Mouse (Mus musculus) CH12.LX (cell line): ENCODE measurements around the gene Tlx1. TPM values are rescaled to one million over a fixed set of nuclear protein-coding genes. Genes with fewer than 3 reads are reported as not detected.

Experiments used
- DNase-seq: peaks from one replicate; pipeline ENCODE4 v3.0.0-alpha.2; 2013; ENCODE audit errors: extremely low read depth
- H3K27ac ChIP-seq: 2 replicates; pipeline ENCODE4 v1.5.1; 2012; ENCODE audit warnings: low read depth, mild to moderate bottlenecking, control low read depth, moderate library complexity; ENCODE audit not compliant: insufficient read depth
- H3K27me3 ChIP-seq: replicated peaks from 2 replicates; pipeline ENCODE3; 2012; ENCODE audit warnings: inconsistent platforms
- H3K36me3 ChIP-seq, 2 experiments: replicated peaks in 1 of 2; 2 replicates each; pipeline versions ENCODE3 to v1.6.1; 2012; ENCODE audit warnings: inconsistent platforms in 1 of 2, low read length in 1 of 2, mild to moderate bottlenecking in 1 of 2, mixed read lengths in 1 of 2, moderate library complexity in 1 of 2; ENCODE audit not compliant: control insufficient read depth in 1 of 2, insufficient read depth in 1 of 2
- H3K4me1 ChIP-seq, 2 experiments: 2 replicates each; pipeline ENCODE4 v1.6.1; 2012; ENCODE audit warnings: inconsistent platforms in 1 of 2, moderate library complexity in 1 of 2; ENCODE audit not compliant: insufficient read depth in 2 of 2, control insufficient read depth in 1 of 2
- H3K4me2 ChIP-seq: 2 replicates; pipeline ENCODE4 v1.6.1; 2012; ENCODE audit warnings: low read depth, mild to moderate bottlenecking, control low read depth; ENCODE audit not compliant: poor library complexity, insufficient read depth, severe bottlenecking
- H3K4me3 ChIP-seq, 3 experiments: fragments of 150-350 bp in 1 of 3; sonication (generic) in 1 of 3; replicated peaks in 1 of 3; 2 replicates each; pipeline versions ENCODE3 to v1.5.1; 2011 to 2012; ENCODE audit warnings: low read depth in 2 of 3, low read length in 2 of 3, mild to moderate bottlenecking in 2 of 3, moderate library complexity in 2 of 3, control low read depth in 1 of 3, improper control_type of control experiment in 1 of 3, inconsistent platforms in 1 of 3, mixed read lengths in 1 of 3; ENCODE audit not compliant: poor library complexity in 1 of 3
- H3K79me2 ChIP-seq: replicated peaks from 2 replicates; pipeline ENCODE4 v1.6.1; 2012; ENCODE audit warnings: mild to moderate bottlenecking, moderate library complexity; ENCODE audit not compliant: control insufficient read depth, poor library complexity, insufficient read depth, severe bottlenecking; ENCODE audit errors: extremely low read depth
- H3K9ac ChIP-seq: 2 replicates; pipeline ENCODE4 v1.6.1; 2012; ENCODE audit warnings: low read depth, mild to moderate bottlenecking, control low read depth, moderate library complexity; ENCODE audit not compliant: insufficient read depth
- H3K9me3 ChIP-seq: replicated peaks from 2 replicates; pipeline ENCODE3; 2012; ENCODE audit warnings: low read length, inconsistent platforms, mixed read lengths
- BHLHE40 ChIP-seq: IDR thresholded peaks from 2 replicates; pipeline ENCODE4 v1.6.1; 2011; ENCODE audit warnings: mild to moderate bottlenecking, low read depth, low read length, improper control_type of control experiment
- CHD1 ChIP-seq: IDR thresholded peaks from 2 replicates; pipeline ENCODE4 v1.6.1; 2012; ENCODE audit warnings: low read depth, low read length, improper control_type of control experiment, inconsistent platforms
- E2F4 ChIP-seq: IDR thresholded peaks from 2 replicates; pipeline ENCODE4 v1.6.1; 2011; ENCODE audit warnings: low read depth, low read length, improper control_type of control experiment; ENCODE audit not compliant: insufficient replicate concordance
- GABPA ChIP-seq: IDR thresholded peaks from 2 replicates; pipeline ENCODE4 v1.6.1; 2012; ENCODE audit warnings: low read depth, low read length, improper control_type of control experiment, inconsistent platforms; ENCODE audit not compliant: insufficient replicate concordance
- HCFC1 ChIP-seq: IDR thresholded peaks from 2 replicates; pipeline ENCODE4 v1.6.1; 2012; ENCODE audit warnings: low read depth, mild to moderate bottlenecking, inconsistent platforms, low read length, improper control_type of control experiment
- JUN ChIP-seq: IDR thresholded peaks from 2 replicates; pipeline ENCODE4 v1.6.1; 2011; ENCODE audit warnings: low read depth, mild to moderate bottlenecking, low read length, improper control_type of control experiment, moderate library complexity; ENCODE audit not compliant: insufficient read depth
- JUND ChIP-seq: conservative IDR thresholded peaks from 2 replicates; pipeline ENCODE4 v1.6.1; 2011; ENCODE audit warnings: low read depth, low read length, improper control_type of control experiment
- MAX ChIP-seq: IDR thresholded peaks from 2 replicates; pipeline ENCODE4 v1.6.1; 2011; ENCODE audit warnings: low read length, improper control_type of control experiment
- MAZ ChIP-seq: IDR thresholded peaks from 2 replicates; pipeline ENCODE4 v1.6.1; 2012; ENCODE audit warnings: low read depth, mild to moderate bottlenecking, inconsistent platforms, low read length, improper control_type of control experiment, moderate library complexity
- MYC ChIP-seq: IDR thresholded peaks from 2 replicates; pipeline ENCODE4 v1.6.1; 2011; ENCODE audit warnings: low read depth, mild to moderate bottlenecking, improper control_type of control experiment, low read length
- NELFE ChIP-seq: IDR thresholded peaks from 2 replicates; pipeline ENCODE4 v1.6.1; 2011; ENCODE audit warnings: low read depth, low read length, improper control_type of control experiment
- NRF1 ChIP-seq: IDR thresholded peaks from 2 replicates; pipeline ENCODE4 v1.6.1; 2014; ENCODE audit warnings: low read depth, mild to moderate bottlenecking, inconsistent platforms, low read length, improper control_type of control experiment, moderate library complexity
- RAD21 ChIP-seq: IDR thresholded peaks from 2 replicates; pipeline ENCODE4 v1.6.1; 2011; ENCODE audit warnings: low read depth, mild to moderate bottlenecking, low read length, improper control_type of control experiment, moderate library complexity
- RCOR1 ChIP-seq: conservative IDR thresholded peaks from 2 replicates; pipeline ENCODE4 v1.6.1; 2012; ENCODE audit warnings: low read depth, mild to moderate bottlenecking, inconsistent platforms, low read length, improper control_type of control experiment
- SMC3 ChIP-seq: IDR thresholded peaks from 2 replicates; pipeline ENCODE4 v1.6.1; 2011; ENCODE audit warnings: low read depth, low read length, improper control_type of control experiment
- TBP ChIP-seq: conservative IDR thresholded peaks from 2 replicates; pipeline ENCODE4 v1.6.1; 2011; ENCODE audit warnings: low read depth, low read length, improper control_type of control experiment
- TCF12 ChIP-seq: IDR thresholded peaks from 2 replicates; pipeline ENCODE4 v1.6.1; 2014; ENCODE audit warnings: low read depth, mild to moderate bottlenecking, inconsistent platforms, low read length, improper control_type of control experiment
- UBTF ChIP-seq: IDR thresholded peaks from 2 replicates; pipeline ENCODE4 v1.6.1; 2012; ENCODE audit warnings: low read depth, mild to moderate bottlenecking, inconsistent platforms, low read length, improper control_type of control experiment, moderate library complexity
- USF1 ChIP-seq: IDR thresholded peaks from 2 replicates; pipeline ENCODE4 v1.6.1; 2014; ENCODE audit warnings: low read depth, mild to moderate bottlenecking, inconsistent platforms, low read length, improper control_type of control experiment
- ZKSCAN1 ChIP-seq: IDR thresholded peaks from 2 replicates; pipeline ENCODE4 v1.6.1; 2012; ENCODE audit warnings: low read depth, inconsistent platforms, low read length, improper control_type of control experiment, borderline replicate concordance
- ZMIZ1 ChIP-seq: IDR thresholded peaks from 2 replicates; pipeline ENCODE4 v1.6.1; 2012; ENCODE audit warnings: low read depth, mild to moderate bottlenecking, inconsistent platforms, low read length, improper control_type of control experiment
- dilution Hi-C: fragments of 300-500 bp; cut with MboI; formaldehyde crosslinking; loops from 2 replicates; pipeline ENCODE4 v1.14.3; 2020; ENCODE audit warnings: low sequenced_read_pairs; ENCODE audit not compliant: extremely low pct_unique_long_range_greater_than_20kb, extremely low pct_ligation_motif_present
- in situ Hi-C: fragments of 300-500 bp; cut with MboI; formaldehyde crosslinking; loops from 3 replicates; pipeline ENCODE4 v1.14.3; 2019; ENCODE audit warnings: low sequenced_read_pairs, low pct_ligation_motif_present, low pct_unique_long_range_greater_than_20kb, mixed read lengths
- polyA plus RNA-seq: library from polyadenylated mRNA; unstranded; fragments of >175 nt; gene quantifications from 2 replicates; pipeline ENCODE4 v1.2.1, GENCODE M21; 2012; ENCODE audit warnings: low read depth; ENCODE audit not compliant: insufficient read length
- total RNA-seq, 2 experiments: library from RNA; depleted of rRNA; stranded (reverse); fragments of 300-350 nt in 1 of 2; fragments of >200 nt in 1 of 2; gene quantifications; 2 replicates each; pipeline ENCODE4 v1.2.3; 2012 to 2014

The Tlx1 gene
- total and polyA plus RNA-seq, 3 experiments, result not detected

DNA sequence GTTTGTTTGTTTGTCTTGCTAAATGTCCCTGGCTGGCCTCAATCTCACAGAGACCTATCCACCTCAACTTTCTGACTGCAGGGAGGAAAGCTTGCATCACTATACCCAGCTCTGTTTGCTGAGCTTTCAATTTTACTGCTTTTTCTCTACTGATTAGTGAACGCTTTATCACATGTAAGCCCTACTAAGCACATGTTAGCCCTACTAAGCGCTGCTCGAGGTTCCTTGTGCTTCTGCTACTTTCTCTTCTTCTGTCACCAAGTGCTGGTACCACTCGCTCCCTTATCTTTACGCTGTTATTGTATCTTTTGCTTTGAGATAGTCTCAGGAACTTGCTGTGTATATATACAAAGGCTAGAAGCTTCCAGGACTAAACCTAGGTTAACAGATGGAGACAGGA lies 30.0 kb downstream of the Tlx1 start:
- Histone ChIP-seq H3K9me3 (peaks cover 2% of the 10 kb centered on the region), H3K27ac (no peak overlapping the region), H3K79me2 (no peaks in the 10 kb centered on the region), H3K4me2 (no peak overlapping the region), H3K9ac (no peak overlapping the region), H3K4me3 (no peak overlapping the region), H3K4me1 (peaks cover 12 to 15% of the 10 kb centered on the region in 2 experiments), H3K27me3 (no peaks in the 10 kb centered on the region), H3K36me3 (no peaks in the 10 kb centered on the region)
- TF ChIP-seq NELFE (no peak), ZKSCAN1 (peak; percentile 90)
- in situ Hi-C loops (no loop called here), dilution Hi-C loops (no loop called here)
- no peak for DNase-seq

DNA sequence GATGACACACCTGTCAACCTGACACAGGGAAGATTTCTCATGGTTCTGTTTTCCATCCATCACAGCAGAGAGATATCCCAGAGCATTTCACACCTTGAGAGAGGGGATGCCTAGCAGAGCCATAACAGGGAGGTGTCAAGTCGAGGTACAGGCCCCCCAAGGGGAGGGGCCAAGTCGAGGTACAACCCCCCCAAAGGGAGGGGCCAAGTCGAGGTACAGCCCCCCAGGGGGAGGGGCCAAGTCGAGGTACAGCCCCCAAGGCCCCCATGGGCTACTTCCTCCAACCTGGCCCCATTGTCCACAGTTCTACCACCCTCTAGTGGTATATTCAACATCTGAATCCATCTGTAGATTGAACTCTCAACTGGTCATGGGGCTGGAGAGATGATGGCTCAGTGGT lies 44.2 kb downstream of the Tlx1 start:
- dilution Hi-C loops, result no loop called here
- peaks cover 20% of the 10 kb centered on the region for H3K9me3 ChIP-seq
- no peak for DNase-seq

DNA sequence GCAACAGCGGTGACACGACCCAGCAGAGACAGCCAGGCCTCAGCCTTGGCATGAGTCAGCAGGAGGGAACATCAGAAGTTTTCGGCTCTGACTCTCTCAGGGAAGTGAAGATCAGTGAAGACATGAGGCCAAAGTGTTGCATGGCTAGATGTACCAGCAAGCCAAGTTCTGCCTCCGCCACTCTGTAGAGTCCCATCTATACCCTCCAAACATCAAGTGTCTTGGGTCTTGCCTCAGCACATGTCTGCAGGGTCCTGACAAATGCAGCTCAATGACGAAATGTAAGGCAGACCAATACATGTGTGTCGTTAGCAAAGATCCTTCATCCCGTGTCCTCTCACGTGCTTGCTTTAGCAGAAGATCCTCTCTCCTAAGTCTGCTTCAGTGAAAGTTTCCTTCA lies 46.5 kb downstream of the Tlx1 start:
- Histone ChIP-seq H3K9ac (no peak overlapping the region), H3K36me3 (no peaks in the 10 kb centered on the region), H3K27me3 (peaks cover 14% of the 10 kb centered on the region), H3K9me3 (peaks cover 19% of the 10 kb centered on the region), H3K4me3 (no peak overlapping the region), H3K4me2 (no peak overlapping the region), H3K27ac (no peak overlapping the region), H3K4me1 (no peaks in the 10 kb centered on the region), H3K79me2 (no peaks in the 10 kb centered on the region)
- dilution Hi-C loops (no loop called here), in situ Hi-C loops (no loop called here)
- DNase-seq, result no peak
- TF ChIP-seq JUN (no peak), TCF12 (no peak), E2F4 (no peak), NELFE (no peak), TBP (no peak), ZMIZ1 (no peak), ZKSCAN1 (no peak), BHLHE40 (no peak), RCOR1 (no peak), NRF1 (no peak), USF1 (no peak), GABPA (no peak), SMC3 (no peak), MYC (no peak), JUND (no peak), CHD1 (no peak), MAZ (no peak), MAX (no peak)

More for the DNA sequence above, 44.2 kb downstream of the Tlx1 start:
- no peak overlapping the region for H3K27ac ChIP-seq
- no peak overlapping the region for H3K4me2 ChIP-seq
- H3K4me3 ChIP-seq, result no peak overlapping the region
- H3K9ac ChIP-seq, result no peak overlapping the region
- no peaks in the 10 kb centered on the region for H3K4me1 ChIP-seq
- no peaks in the 10 kb centered on the region for H3K79me2 ChIP-seq
- H3K27me3 ChIP-seq, result peaks cover 6% of the 10 kb centered on the region
- H3K36me3 ChIP-seq, result no peaks in the 10 kb centered on the region
- no peak for TF ChIP-seq RAD21
- TF ChIP-seq JUND, result no peak
- TF ChIP-seq UBTF, result no peak
- TF ChIP-seq TBP, result no peak
- no peak for TF ChIP-seq NRF1
- no peak for TF ChIP-seq HCFC1
- in situ Hi-C loops, result no loop called here
